Mouse (Mus musculus): ENCODE results near the gene P4htm. TPM values are rescaled to one million over a fixed set of nuclear protein-coding genes. Genes with fewer than 3 reads are reported as not detected.

The P4htm gene
- total RNA-seq, 2 experiments from 2014 or later = 3.1 to 3.5 TPM

DNA sequence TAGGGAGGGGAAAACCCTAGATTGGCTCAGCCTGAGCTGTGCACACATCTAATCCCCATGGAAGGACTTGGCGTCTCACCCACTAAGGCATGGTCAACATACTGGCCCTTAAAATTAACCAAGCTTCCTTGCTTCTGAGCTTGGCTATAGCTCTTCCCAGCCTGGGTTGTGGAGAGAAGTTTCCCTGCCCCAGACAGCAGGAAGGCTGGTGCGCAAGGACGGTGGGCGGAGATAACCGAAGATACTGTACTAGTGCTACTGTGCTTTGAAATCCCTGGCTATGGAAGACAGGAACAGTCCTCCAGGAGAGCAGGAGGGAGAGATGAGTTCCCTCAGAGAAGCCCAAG lies 18.1 kb downstream of the P4htm start:
- intact Hi-C loops (cut with DNase I) = no loop called here
- no peak for DNase-seq

DNA sequence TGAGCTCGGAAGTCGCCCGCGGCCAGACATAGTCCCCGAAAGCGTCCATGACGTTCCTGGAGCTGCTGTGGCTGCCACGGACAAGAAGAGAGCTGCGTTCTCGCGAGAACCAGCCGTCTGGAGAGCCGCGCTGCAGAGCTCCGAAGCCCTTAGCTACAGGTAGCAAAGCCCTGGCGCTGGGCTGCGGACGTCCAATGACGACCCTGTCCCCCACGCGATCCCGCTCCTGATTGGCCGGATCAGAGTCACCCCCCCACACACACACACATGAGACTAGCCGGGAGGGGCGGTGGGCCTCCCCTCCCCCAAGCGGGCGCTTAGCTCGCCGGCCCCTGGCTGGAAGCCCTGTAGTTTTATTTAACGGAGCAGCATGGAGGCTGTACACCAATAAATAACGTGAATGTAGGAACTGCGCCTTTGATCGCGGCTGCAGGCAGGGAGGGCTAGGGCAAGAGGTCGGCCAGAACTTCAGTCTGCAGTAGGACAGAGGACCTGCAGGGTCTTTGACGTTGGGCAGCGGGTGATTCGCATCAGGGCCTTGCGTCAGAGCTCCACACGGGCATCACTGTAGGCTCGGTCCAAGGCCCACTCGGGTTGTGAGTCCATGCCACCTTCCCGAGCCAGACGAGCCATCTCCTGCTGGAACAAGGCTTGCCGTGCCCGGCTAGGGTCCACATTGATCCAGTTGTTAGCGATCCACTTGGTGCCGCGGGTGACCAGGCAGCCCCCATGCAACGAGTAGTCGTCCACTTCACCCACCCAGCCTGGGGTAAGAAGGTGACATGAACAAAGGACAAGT lies 18.7 kb downstream of the P4htm start, which contains the start of gene Wdr6:
Gene Wdr6 (minus strand): TSS at position 195 of the 799 bp plus-strand sequence.
- intact Hi-C loops (cut with DNase I) = no loop called here
- peak; percentile 84 to 86 for DNase-seq

GRCm38 (mm10) chr9:108577934-108578544 lies 19.4 kb downstream of the P4htm start:
- intact Hi-C loops (cut with DNase I) = no loop called here
- DNase-seq = peak in 1 of 2 experiments; percentile 38

- intact Hi-C loops (cut with DNase I) = no loop called here
- no peak for DNase-seq
Observed at GRCm38 (mm10) chr9:108577025-108577424, 20.4 kb downstream of the P4htm start.

GRCm38 (mm10) chr9:108575321-108576297 lies 21.9 kb downstream of the P4htm start:
- intact Hi-C loops (cut with DNase I) = no loop called here
- DNase-seq = no peak

GRCm38 (mm10) chr9:108574921-108575320 lies 22.5 kb downstream of the P4htm start:
- intact Hi-C loops (cut with DNase I) = no loop called here
- DNase-seq = no peak

GRCm38 (mm10) chr9:108573774-108574690 lies 23.4 kb downstream of the P4htm start:
- intact Hi-C loops (cut with DNase I) = no loop called here
- DNase-seq = no peak

- intact Hi-C loops (cut with DNase I) = no loop called here
- no peak for DNase-seq
Observed at GRCm38 (mm10) chr9:108572321-108572720, 25.1 kb downstream of the P4htm start.

DNA sequence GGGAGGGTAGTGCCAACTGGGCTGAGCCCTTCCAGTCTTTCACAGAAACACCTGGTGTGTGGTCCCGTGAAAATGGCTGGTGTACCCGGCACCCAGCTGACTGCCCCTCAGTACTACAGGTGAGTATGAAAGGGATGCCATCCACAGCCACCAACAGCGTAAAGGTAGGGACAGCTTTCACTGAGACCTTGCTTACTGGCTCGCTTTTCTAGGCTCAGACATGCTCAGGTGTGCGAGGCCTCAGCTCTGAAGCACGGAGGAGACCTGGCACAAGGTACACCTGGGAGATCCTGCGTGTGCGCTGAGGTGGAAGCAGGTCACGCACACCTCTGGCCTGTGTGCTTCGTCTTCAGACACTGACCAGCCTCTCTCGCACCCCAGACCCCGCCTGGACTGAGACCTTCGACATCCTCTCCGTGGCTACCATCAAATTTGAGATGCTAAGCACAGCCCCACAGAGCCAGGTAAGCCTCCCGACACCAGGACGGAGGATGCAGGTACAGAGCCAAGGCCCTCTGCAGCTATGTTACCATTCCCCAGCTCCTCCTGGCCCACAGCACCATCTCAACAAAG lies 26.0 kb downstream of the P4htm start:
- intact Hi-C loops (cut with DNase I) = no loop called here

DNA sequence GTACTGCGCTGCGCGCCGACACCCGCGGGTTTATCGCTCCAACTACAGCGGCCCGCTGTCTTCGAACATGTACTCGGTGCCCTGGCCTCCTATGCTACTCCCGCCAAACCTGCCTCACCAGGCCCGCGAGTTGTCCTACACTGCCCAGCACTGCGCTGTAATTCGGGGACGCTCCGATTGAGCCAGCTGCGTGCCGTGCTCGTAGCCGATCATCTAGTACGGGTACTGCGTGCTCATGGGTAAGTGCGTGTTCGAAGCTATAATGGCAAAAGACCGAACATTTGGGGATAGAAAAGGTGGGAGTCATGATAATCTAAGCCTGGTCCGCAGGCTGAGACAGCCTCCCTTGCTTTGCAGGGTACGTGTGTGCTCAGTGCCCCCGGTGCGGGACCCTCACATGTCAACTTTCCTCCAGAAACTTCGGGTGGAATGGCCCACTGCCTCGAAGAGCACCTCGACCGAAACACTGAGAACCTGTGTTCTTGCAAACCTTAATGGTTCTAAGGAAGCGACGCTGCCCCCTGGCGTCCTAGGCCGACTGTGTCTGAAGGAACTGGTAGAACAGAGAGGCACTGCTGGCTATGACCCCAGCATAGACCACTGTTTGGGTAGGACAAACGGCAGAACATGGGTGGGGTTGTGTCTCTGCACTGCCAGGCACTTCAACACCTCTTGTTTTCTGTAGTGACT lies 27.1 kb downstream of the P4htm start:
- DNase-seq = peak; percentile 62 to 63
- intact Hi-C loops (cut with DNase I) = no loop called here

More for the DNA sequence above, 26.0 kb downstream of the P4htm start:
- DNase-seq = no peak

- peak; percentile 80 to 87 for DNase-seq
- intact Hi-C loops (cut with DNase I) = loop anchor here (5.0 kb wide), 1 partner anchor 52 kb away; the partner anchor contains the start of gene Qrich1
Observed at GRCm38 (mm10) chr9:108569381-108570206, 27.9 kb downstream of the P4htm start, which contains the start of gene Dalrd3. Gene Dalrd3, plus strand, starts transcription at chr9:108569886.

- no peak for DNase-seq
- intact Hi-C loops (cut with DNase I) = loop anchor here (5.0 kb wide), 1 partner anchor 51 kb away; the partner anchor contains the start of gene Qrich1
Observed at GRCm38 (mm10) chr9:108568511-108568921, 29.0 kb downstream of the P4htm start.

GRCm38 (mm10) chr9:108567931-108568419 lies 29.5 kb downstream of the P4htm start:
- DNase-seq = peak in 1 of 2 experiments; percentile 44

DNA sequence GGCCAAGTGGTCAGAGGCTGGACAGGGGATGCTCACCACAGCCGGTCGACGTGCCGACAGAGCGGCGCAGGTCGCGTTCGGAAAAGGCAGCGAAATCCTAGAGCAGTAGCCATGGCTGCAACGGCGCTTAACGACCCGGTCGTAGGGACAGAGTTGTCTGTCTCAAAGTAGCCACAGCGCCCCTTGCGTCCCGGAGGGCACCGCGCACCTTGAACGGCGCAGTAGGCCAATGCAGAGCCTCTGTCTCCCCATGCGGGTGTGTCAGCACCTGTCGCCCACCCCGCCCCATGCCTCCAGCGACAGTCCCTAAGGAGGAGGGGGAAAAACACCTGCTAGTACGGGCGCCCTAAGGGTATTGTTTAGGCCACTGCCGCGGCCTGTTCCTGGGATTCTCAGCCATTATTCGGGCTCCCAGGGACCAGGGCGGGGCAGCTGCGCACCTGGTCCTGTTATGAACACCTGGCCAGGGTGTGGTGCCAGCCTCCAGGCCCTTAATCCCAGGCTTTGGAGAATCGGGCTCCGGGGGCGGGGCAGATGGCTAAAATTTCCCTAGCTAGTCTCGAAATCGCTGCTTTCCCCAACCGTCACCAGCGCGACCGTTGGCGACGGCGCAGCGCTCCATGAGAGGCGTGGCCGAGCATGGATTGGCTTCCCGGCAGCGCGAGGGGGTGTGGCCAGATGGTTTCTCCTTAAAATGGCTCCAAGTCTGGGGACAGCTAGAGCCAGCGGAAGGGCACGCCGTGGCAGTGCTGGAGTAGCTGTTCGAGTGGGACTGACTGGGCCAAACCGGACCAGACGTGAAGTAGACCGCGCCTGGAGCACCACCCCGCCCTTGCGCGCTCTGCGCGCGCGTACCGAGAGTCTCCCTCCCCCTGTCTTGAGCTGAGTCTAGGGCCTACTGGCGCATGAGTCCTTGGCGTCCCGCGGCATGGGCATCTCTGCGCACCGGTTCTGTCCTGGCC lies 30.4 kb downstream of the P4htm start, which contains the start of gene Ndufaf3:
Gene Ndufaf3 (minus strand): TSS at position 620 of the 962 bp plus-strand sequence.
- DNase-seq = peak; percentile 95 to 97
- intact Hi-C loops (cut with DNase I) = loop anchor here (5.0 kb wide), 1 partner anchor 50 kb away; the partner anchor contains the start of gene Qrich1

More at GRCm38 (mm10) chr9:108567931-108568419, 29.5 kb downstream of the P4htm start:
- intact Hi-C loops (cut with DNase I) = loop anchor here (5.0 kb wide), 1 partner anchor 51 kb away; the partner anchor contains the start of gene Qrich1

GRCm38 (mm10) chr9:108565881-108566814 lies 31.3 kb downstream of the P4htm start:
- no peak for DNase-seq
- intact Hi-C loops (cut with DNase I) = loop anchor here (5.0 kb wide), 1 partner anchor 49 kb away; the partner anchor contains the start of gene Qrich1

Data from gastrocnemius, postnatal 36 days (tissue).